Mouse (Mus musculus): ENCODE data around the gene Fgf13.

- TF ChIP-seq CTCF (IDR thresholded peaks at IDR 0.05; ENCODE audit: control insufficient read depth, insufficient read depth, insufficient read length) (no peak), MYOG (IDR thresholded peaks at IDR 0.05; ENCODE audit: control insufficient read depth, extremely low read depth, insufficient read length) (no peak), USF1 (IDR thresholded peaks at IDR 0.05; ENCODE audit: low read depth) (no peak), MYOD1 (IDR thresholded peaks at IDR 0.05; ENCODE audit: control insufficient read depth, insufficient read length, low read depth) (no peak), MAX (IDR thresholded peaks at IDR 0.05) (no peak)
Observed at GRCm38 (mm10) chrX:59240683-59241459, 327.0 kb downstream of the Fgf13 start.

Measured in C2C12 (cell line).